In genomic region chr1:133448351-133448931, GRCm38 (mm10) we compare ENCODE assay signal across 8 mouse cellular contexts. TPM values are rescaled to one million over a fixed set of nuclear protein-coding genes. Genes with fewer than 3 reads are reported as not detected.
DNase-seq lines count a peak whose midpoint lies in the region; ATAC-seq and TF ChIP-seq lines count a peak whose summit lies in the region.

No protein-coding gene starts in this region.

- no peak overlapping the region for H3K4me2 ChIP-seq in hindbrain, postnatal 0 days (ENCODE audit: low read depth, low read length)
- no peak overlapping the region for H3K4me2 ChIP-seq in hindbrain, embryonic 16.5 days (ENCODE audit: low read length)
- no peak overlapping the region for H3K4me2 ChIP-seq in embryonic facial prominence, embryonic 14.5 days (ENCODE audit: low read depth, low read length)
- no peak overlapping the region for H3K4me2 ChIP-seq in liver, embryonic 16.5 days (ENCODE audit: low read depth, low read length)
- H3K4me2 ChIP-seq in stomach, embryonic 16.5 days (ENCODE audit: low read depth, low read length) = 0 out of 2 replicates have a peak overlapping the region, but pooled peaks have one; percentile 16

- peaks cover under 1% of the 10 kb centered on the region; the same call in 1 of the 2 replicates for H3K9me3 ChIP-seq in hindbrain, postnatal 0 days (ENCODE audit: low read length)
- peaks cover 1% of the 10 kb centered on the region; the same call in 1 of the 2 replicates for H3K9me3 ChIP-seq in hindbrain, embryonic 16.5 days (ENCODE audit: control insufficient read depth, low read length)
- peaks cover 1% of the 10 kb centered on the region; the same call in 1 of the 2 replicates for H3K9me3 ChIP-seq in embryonic facial prominence, embryonic 14.5 days (ENCODE audit: control insufficient read depth, low read length)
- no peaks in the 10 kb centered on the region for H3K9me3 ChIP-seq in liver, embryonic 16.5 days (replicated peaks; ENCODE audit: control insufficient read depth, low read length)
- no peaks in the 10 kb centered on the region for H3K9me3 ChIP-seq in stomach, embryonic 16.5 days (replicated peaks; ENCODE audit: control insufficient read depth, low read length)

- no peak overlapping the region for H3K9ac ChIP-seq in hindbrain, postnatal 0 days (replicated peaks; ENCODE audit: low read length)
- no peak overlapping the region for H3K9ac ChIP-seq in hindbrain, embryonic 16.5 days (ENCODE audit: low read depth, low read length)
- H3K9ac ChIP-seq in embryonic facial prominence, embryonic 14.5 days (ENCODE audit: low read depth, low read length) = peak overlapping the region; percentile 31; the same call in 1 of the 2 replicates
- H3K9ac ChIP-seq in liver, embryonic 16.5 days (ENCODE audit: low read depth, low read length) = no peak overlapping the region
- H3K9ac ChIP-seq in stomach, embryonic 16.5 days (ENCODE audit: low read length) = no peak overlapping the region

- H3K4me3 ChIP-seq in hindbrain, postnatal 0 days (ENCODE audit: low read length) = no peak overlapping the region
- H3K4me3 ChIP-seq in hindbrain, embryonic 16.5 days (ENCODE audit: low read length) = no peak overlapping the region
- H3K4me3 ChIP-seq in embryonic facial prominence, embryonic 14.5 days (ENCODE audit: low read depth, low read length) = no peak overlapping the region
- H3K4me3 ChIP-seq in liver, embryonic 16.5 days (ENCODE audit: low read depth, low read length) = no peak overlapping the region
- H3K4me3 ChIP-seq in stomach, embryonic 16.5 days (replicated peaks; ENCODE audit: low read length) = no peak overlapping the region

- no peaks in the 10 kb centered on the region for H3K27me3 ChIP-seq in hindbrain, postnatal 0 days (ENCODE audit: insufficient read depth, low read length)
- no peaks in the 10 kb centered on the region for H3K27me3 ChIP-seq in hindbrain, embryonic 16.5 days (replicated peaks; ENCODE audit: control insufficient read depth, insufficient read depth, low read length)
- H3K27me3 ChIP-seq in embryonic facial prominence, embryonic 14.5 days (replicated peaks; ENCODE audit: control insufficient read depth, insufficient read depth, low read length) = no peaks in the 10 kb centered on the region
- H3K27me3 ChIP-seq in liver, embryonic 16.5 days (ENCODE audit: control insufficient read depth, insufficient read depth, low read depth, low read length) = no peaks in the 10 kb centered on the region
- H3K27me3 ChIP-seq in stomach, embryonic 16.5 days (ENCODE audit: control insufficient read depth, insufficient read depth, low read length) = no peaks in the 10 kb centered on the region

- H3K27ac ChIP-seq in hindbrain, postnatal 0 days = no peak overlapping the region
- no peak overlapping the region for H3K27ac ChIP-seq in hindbrain, embryonic 16.5 days (ENCODE audit: low read depth, low read length)
- peak overlapping the region; percentile 40 for H3K27ac ChIP-seq in embryonic facial prominence, embryonic 14.5 days (replicated peaks; ENCODE audit: low read depth, low read length)
- no peak overlapping the region for H3K27ac ChIP-seq in liver, embryonic 16.5 days (ENCODE audit: low read length)
- H3K27ac ChIP-seq in stomach, embryonic 16.5 days (ENCODE audit: low read length) = no peak overlapping the region

- ATAC-seq in hindbrain, postnatal 0 days = peak; percentile 29; the same call in 1 of the 2 replicates
- no peak for ATAC-seq in hindbrain, embryonic 16.5 days
- ATAC-seq in embryonic facial prominence, embryonic 14.5 days (ENCODE audit: low read depth) = peak; percentile 70
- ATAC-seq in liver, embryonic 16.5 days (ENCODE audit: low read depth) = 0 out of 2 replicates have a peak, but pooled peaks have one; percentile 33
- ATAC-seq in stomach, embryonic 16.5 days (ENCODE audit: insufficient read depth, low FRiP score) = peak; percentile 76; the same call in 1 of the 2 replicates

- WGBS in hindbrain, postnatal 0 days = 37% methylated on average over 14 of the region's 14 CpGs
- 36% methylated on average over 14 of the region's 14 CpGs for WGBS in hindbrain, embryonic 16.5 days
- 34% methylated on average over 14 of the region's 14 CpGs for WGBS in embryonic facial prominence, embryonic 14.5 days
- WGBS in liver, embryonic 16.5 days (ENCODE audit: insufficient replicate concordance) = 21% methylated on average over 14 of the region's 14 CpGs
- 25% methylated on average over 14 of the region's 14 CpGs for WGBS in stomach, embryonic 16.5 days

- H3K4me1 ChIP-seq in hindbrain, postnatal 0 days (ENCODE audit: insufficient read depth, low read length) = no peaks in the 10 kb centered on the region
- peaks cover 4% of the 10 kb centered on the region; the same call in 1 of the 2 replicates for H3K4me1 ChIP-seq in hindbrain, embryonic 16.5 days (ENCODE audit: control insufficient read depth, insufficient read depth, low read depth, low read length)
- H3K4me1 ChIP-seq in embryonic facial prominence, embryonic 14.5 days (ENCODE audit: control insufficient read depth, insufficient read depth, low read length) = no peaks in the 10 kb centered on the region
- peaks cover 2% of the 10 kb centered on the region; the same call in 1 of the 2 replicates for H3K4me1 ChIP-seq in liver, embryonic 16.5 days (ENCODE audit: control insufficient read depth, low read depth, low read length)
- H3K4me1 ChIP-seq in stomach, embryonic 16.5 days (ENCODE audit: control insufficient read depth, insufficient read depth, low read length) = peaks cover 3% of the 10 kb centered on the region; the same call in 1 of the 2 replicates

- no peak for TF ChIP-seq CTCF in hindbrain, postnatal 0 days (IDR thresholded peaks at IDR 0.05; ENCODE audit: low read depth)

- DNase-seq in hindbrain, postnatal 0 days (ENCODE audit: low spot score) = no peak
- DNase-seq in embryonic facial prominence, embryonic 14.5 days (ENCODE audit: low spot score) = peak; percentile 63
- peak; percentile 54 to 63 for DNase-seq in heart, postnatal 36 days
- no peak for DNase-seq in right cerebral cortex, postnatal 25 days
- no peak for DNase-seq in frontal cortex, postnatal 36 days (ENCODE audit: low spot score in 2 of 2)

- H3K36me3 ChIP-seq in hindbrain, postnatal 0 days (ENCODE audit: insufficient read depth, low read length) = no peaks in the 10 kb centered on the region
- no peaks in the 10 kb centered on the region for H3K36me3 ChIP-seq in hindbrain, embryonic 16.5 days (ENCODE audit: control insufficient read depth, insufficient read depth, low read length)
- no peaks in the 10 kb centered on the region for H3K36me3 ChIP-seq in embryonic facial prominence, embryonic 14.5 days (ENCODE audit: control insufficient read depth, insufficient read depth, low read length)
- no peaks in the 10 kb centered on the region for H3K36me3 ChIP-seq in liver, embryonic 16.5 days (ENCODE audit: control insufficient read depth, insufficient read depth)
- H3K36me3 ChIP-seq in stomach, embryonic 16.5 days (ENCODE audit: control insufficient read depth, insufficient read depth, low read length) = no peaks in the 10 kb centered on the region

- intact Hi-C loops in heart, postnatal 36 days (cut with DNase I) = loop anchor here (2.0 kb wide), 2 partner anchors 26 to 66 kb away; no protein-coding TSS in a partner anchor

RNA-seq across cellular contexts. Expression of gene Sox13, which starts 24.3 kb away (rescaled TPM):
- total RNA-seq in hindbrain, postnatal 0 days (2014; rRNA removed) = 13.1 and 16.8 TPM in 2 replicates
- polyA plus RNA-seq in hindbrain, postnatal 0 days (2015; fragmentation: Nextera tagmentation; extraction: Ambion mirVana) = 2.9 and 3.3 TPM in 2 replicates
- polyA plus RNA-seq in hindbrain, embryonic 16.5 days (2015; fragmentation: Nextera tagmentation; extraction: Ambion mirVana) = 2.9 and 5.1 TPM in 2 replicates
- 5.4 and 6.6 TPM in 2 replicates for polyA plus RNA-seq in embryonic facial prominence, embryonic 14.5 days (2014; fragmentation: Nextera tagmentation; extraction: Ambion mirVana)
- 10 to 100 TPM; 16.1 to 16.7 TPM for total RNA-seq in heart, postnatal 36 days (2021)
- 1.4 and 1.7 TPM in 2 replicates for polyA plus RNA-seq in liver, embryonic 16.5 days (2015; fragmentation: Nextera tagmentation; extraction: Ambion mirVana)
- polyA plus RNA-seq in stomach, embryonic 16.5 days (2015; fragmentation: Nextera tagmentation; extraction: Ambion mirVana) = 5.2 and 5.6 TPM in 2 replicates

Comparison
In these comparisons a context has a peak if more than half of its experiments do, and no peak if none do; other contexts are left out.
1. DNase-seq: peak in embryonic facial prominence, embryonic 14.5 days (single experiment) and heart, postnatal 36 days (2 of 2); none in hindbrain, postnatal 0 days (single experiment), right cerebral cortex, postnatal 25 days (single experiment) and frontal cortex, postnatal 36 days (0 of 2).